Mouse (Mus musculus) right cerebral cortex, postnatal 25 days (tissue): Measurements from ENCODE around the gene Igf1r.

Experiments used
- DNase-seq: peaks from one replicate; pipeline ENCODE4 v3.0.0; 2022

Gene Igf1r

DNA sequence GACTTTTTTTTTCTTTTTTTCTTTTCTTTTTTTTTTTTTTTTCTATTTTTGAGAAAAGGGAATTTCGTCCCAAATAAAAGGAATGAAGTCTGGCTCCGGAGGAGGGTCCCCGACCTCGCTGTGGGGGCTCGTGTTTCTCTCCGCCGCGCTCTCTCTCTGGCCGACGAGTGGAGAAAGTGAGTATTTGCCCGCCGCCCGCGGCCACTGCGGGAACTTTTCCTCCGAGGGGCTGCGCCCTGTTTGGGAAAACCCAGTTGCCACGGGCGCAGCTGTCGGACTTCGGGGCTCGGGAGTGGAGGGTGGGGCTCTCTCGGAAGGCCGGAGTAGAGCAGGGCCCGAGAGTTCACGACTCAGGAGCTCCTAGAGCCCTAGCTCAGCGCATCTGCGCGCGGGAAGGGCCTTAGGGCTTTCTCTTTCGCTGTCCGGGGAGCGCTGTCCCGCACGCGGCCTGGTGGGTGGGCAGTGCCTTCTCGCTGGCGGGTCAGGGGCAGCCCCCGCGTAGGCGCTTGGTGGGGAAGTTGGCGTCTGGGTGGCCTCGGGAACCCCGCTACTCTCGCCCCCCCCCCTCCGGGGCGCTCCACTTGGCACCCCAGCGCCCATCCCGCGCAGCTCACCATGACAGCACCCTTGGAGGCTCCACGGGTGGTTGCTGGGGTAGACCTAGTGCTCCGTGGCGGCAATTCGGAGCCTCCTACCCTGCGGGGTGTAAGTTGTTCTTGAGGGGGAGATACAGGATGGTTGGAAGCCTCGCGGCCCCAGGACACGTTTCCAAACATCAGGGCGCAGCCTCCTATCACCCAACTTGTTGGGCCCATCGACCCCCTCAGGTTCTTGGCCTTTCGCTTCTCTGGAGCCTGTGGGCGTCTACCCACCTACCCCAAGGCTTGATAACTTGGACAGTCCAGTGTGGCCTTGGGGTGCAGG lies at the start of gene Igf1r:
Gene Igf1r (plus strand): TSS at position 51 of the 924 bp plus-strand sequence.
- DNase-seq, result peak; percentile 38

DNA sequence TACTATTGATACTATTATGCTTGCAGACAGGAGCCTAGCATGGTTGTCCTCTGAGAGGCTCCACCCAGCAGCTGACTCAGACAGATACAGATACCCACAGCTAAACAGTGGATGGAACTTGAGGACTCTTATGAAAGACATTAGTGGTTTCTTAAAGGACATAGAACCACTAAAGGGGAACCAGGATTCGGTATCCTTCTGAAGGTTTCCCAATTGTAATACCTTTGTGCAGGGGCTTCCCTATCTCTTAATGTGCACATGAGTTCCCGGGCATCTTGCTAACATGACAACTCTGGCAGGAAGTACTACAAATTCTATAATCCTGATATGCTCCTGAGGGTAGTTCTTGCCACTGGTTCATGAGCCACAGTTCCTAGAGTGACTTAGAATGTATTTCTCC lies 46.3 kb upstream of the Igf1r start:
- no peak for DNase-seq

DNA sequence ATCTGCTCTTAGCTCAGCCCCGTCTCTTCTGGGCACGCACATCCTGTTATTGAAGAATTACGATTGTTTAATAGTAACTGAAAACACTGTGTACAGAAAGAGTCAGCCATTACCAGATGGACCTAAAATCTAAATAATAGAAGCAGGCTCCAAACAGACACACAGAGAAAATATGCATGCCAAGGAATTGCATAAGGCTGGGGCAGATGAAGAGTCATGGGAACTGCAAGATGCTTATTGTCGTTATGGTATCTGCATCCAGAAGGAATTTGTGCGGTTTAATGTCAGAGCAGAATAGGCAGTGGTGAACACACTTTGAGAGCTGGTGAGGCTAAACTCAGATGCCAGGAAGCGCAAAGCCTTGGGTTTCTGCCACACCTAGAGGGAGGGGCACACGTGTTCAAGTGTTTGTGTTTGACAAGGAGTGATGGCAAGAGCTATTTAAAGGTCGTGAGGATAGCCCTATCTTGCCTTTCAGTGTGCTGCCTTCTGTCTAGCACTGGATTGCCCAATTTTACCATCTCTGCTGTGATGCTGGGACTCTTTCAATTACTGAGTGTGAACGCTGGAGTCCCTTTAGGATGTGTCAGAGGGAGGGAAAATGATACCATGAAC lies 44.7 kb upstream of the Igf1r start:
- DNase-seq, result no peak

DNA sequence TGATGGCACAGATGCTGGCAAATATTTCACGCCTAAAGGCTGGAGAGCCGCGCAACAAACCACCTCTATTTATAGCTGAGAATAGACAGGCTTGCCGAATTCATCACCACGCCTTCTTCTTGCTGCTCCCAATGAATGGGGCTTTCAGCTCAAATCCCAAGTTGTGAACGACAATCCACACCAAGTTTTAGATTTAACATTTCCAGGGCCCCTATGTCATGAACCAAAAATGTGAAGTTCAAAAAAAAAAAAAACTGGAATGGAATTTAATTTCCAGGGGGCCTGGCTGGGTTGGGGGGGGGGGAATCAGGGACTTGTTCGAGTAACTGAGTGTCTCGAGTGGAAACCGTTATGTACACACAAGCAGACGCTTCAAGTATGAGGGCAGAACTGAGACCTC lies 42.1 kb upstream of the Igf1r start:
- no peak for DNase-seq

DNA sequence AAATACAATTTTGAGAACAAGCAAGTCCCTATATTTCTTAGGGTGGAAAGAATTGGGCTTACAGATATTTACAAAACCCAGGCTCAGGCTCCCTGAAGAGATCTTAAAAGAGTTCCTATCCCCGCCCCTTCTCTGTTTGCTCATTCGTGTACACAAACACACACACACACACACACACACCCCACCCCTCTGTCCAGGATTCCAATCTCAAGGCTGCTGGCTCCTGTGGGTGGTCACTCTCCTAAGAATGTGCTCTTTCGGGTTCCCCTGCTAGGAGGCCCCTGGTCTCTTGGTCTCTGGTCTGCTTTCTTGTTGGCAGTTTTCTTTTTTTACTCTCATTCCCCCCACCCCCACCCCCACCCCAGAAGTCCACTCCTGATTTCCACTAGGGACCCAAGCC lies 41.7 kb upstream of the Igf1r start:
- DNase-seq, result no peak

DNA sequence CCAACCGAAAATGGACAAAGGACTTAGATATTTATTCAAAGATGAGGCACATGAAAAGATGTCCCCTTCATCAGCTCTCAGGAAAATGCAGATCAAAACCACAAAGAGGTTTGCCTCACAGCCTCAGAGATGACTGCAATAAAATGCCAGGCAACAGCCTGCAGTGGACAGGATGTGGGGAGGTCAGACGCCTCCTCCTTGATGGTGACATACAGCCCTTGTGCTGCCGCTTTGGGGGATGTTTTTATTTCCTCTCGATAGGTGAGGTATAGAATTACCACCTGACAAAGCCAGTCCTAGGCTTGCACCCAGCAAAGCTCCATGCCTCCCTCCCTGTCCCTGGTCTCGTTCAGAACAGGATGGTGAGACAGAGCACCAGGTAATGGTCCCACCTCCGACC lies 40.8 kb upstream of the Igf1r start:
- DNase-seq, result no peak

DNA sequence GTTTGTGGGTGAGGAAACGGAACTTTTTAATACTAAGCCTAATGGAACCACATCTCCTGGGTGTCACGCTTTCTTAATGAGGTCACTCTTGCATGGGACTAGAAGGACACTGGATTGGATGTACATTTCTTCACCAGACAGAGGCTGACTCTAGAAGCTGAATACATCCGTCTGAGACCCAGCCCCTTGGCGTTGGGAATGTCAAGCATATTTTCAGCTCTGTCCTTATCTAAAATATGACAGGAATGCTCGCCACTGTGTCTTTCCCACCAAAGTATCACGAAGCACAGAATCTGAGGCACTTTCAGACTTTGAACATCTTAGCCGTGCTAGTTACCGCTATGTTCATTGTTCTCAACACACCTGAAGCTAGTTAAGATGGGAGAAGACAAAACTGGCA lies 35.7 kb upstream of the Igf1r start:
- DNase-seq, result no peak

DNA sequence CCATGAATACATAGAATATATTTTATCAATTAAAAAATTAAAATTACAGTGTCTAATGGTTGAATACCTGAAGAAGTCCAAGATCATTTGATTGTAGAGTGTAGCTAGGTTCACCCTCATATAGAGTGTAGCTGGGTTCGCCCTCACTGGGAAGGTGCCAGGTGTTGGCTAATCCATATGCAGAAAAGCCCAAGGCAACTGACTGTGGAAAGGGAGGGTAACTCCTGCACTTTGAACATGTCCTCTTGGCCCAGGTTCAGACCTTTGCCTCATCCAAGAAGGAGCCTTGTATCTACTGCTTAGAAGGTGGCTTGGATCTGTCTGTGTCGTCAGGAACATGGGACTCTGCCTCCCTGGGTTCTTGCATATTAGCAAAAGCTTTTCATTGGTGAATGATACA lies 34.9 kb upstream of the Igf1r start:
- DNase-seq, result no peak

DNA sequence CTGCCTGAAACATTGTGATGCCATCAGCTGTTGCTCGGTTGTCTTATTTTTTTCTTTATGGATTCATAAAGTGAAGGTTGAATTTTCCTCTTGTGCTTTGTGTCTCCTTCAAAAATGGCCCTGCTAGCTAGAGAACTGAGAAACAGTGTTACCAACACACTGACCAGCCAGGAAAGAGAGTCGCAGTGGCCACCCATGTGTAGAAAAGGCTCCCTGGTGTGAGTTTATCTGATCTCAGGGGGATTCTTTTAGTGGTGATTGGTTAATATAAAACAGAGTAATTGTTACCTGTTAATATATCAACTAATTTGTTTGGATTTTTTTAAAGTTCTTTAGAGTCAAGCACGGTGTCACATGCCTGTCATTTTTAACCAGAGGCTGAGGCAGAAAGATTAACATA lies 33.2 kb upstream of the Igf1r start:
- no peak for DNase-seq

DNA sequence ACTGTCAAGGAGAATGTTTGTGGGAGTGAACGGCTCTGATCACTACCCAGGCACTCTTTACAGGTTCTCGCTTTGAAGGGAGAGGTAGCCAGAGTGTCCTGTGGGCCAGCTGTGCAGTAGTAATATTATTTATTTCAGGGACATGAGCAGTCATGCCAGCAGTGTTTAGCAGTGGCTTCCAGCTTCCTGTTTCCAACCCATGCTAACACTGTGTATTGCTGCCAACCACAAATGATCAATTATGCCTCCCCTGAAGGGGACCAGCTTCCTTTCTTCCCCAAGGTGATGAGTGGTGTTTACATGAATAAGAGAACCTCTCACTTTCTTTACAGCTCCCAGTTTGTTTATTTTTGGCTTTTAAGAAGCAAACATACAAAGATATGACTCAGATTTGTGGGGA lies 28.4 kb upstream of the Igf1r start:
- DNase-seq, result no peak

DNA sequence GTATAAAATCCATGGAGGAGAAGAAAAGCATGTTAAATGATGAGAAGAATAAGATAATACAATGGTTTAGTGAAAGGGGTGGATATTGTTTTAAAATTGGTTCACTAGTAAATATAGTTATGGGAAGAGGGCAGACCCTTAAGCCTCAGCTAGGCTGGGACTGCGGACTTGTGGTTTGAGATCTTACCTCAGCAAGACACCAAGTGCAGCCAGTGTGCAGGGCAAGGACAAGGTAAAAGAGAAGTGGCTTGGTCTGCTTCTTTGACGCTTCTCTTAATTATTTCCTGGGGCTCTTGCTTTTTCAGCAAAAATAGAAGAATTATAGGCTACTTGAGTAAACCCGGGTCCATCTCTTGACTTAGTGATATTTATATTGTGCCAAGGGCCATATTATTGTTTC lies 22.5 kb upstream of the Igf1r start:
- DNase-seq, result no peak

DNA sequence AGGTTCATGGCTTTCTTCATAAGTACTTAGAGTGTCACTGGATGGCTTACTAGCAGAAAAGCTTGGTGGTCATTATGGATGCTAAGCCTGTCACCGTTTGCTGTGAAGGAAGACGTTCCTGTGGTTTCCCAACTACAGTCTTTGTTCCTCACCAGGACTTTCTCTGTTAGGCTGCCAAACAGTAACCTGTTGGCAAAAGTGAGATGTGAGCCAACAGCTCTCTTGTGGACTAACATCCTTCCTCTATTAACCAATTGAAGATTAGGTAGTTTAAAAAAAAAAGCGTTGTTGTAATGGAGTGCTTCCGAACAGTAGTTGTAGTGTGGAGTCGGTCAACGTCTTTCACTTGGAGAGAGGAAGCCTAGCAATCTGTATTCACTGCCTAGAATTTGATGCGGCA lies 15.8 kb upstream of the Igf1r start:
- DNase-seq, result no peak

DNA sequence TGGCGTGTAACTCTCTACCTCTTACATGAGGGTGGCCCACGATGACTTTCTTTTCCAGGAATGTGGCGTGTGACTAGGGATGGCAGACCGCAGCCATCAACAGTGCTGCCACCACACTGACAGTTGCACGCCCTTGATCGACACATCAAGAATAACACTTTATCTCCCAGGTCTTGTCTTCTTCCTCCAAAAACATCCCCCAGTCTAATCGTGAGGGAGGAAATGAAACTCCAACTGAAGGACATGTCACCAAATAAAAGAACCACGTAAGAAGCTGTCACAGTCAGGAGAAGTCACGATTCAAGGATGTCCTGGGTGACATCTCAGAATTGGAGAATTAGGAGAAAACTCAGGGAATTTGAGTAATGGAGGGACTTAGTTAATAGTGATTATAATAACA lies 8.8 kb upstream of the Igf1r start:
- DNase-seq, result no peak

DNA sequence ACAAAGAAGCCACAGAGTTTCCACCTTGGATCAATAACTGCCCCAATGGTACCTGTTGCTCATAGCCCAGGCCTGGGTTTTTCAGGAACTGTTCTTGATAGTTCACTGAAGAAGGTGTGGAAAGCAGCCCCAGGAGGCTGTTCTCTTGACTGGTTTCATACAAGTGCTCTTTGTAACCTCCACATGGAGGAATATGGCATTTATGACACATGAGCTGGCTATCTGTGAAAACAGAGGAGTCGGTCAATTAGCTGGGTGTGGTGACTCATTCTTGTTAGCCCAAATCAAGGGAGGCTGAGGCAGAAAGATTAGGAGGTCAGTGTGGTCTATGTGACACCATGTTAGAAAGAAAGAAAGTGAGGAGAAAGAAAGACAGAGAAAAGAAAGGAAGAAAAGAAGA lies 5.7 kb upstream of the Igf1r start:
- no peak for DNase-seq

DNA sequence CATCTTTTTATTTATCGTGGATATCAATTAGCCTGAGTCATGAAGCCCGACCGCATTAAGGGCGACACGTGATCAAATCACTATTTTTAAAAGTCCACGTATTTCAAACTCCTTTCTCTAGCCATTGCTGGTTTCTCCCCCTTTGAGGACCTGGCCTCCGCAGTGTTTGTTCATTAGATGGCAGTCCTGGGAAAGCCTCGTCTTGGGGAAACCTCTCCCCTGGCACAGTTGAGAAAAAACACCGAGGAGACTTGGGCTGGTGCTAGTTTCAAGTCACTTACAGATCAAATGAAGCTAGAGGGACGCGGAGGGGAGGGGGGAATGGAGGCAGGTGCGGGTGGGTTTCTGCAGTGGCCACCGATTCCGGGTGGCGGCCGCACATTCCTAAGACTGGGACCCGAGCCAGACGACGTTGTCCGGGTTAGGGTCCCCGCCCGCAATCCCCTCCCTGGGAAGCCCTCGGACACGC lies 2.2 kb upstream of the Igf1r start:
- no peak for DNase-seq

DNA sequence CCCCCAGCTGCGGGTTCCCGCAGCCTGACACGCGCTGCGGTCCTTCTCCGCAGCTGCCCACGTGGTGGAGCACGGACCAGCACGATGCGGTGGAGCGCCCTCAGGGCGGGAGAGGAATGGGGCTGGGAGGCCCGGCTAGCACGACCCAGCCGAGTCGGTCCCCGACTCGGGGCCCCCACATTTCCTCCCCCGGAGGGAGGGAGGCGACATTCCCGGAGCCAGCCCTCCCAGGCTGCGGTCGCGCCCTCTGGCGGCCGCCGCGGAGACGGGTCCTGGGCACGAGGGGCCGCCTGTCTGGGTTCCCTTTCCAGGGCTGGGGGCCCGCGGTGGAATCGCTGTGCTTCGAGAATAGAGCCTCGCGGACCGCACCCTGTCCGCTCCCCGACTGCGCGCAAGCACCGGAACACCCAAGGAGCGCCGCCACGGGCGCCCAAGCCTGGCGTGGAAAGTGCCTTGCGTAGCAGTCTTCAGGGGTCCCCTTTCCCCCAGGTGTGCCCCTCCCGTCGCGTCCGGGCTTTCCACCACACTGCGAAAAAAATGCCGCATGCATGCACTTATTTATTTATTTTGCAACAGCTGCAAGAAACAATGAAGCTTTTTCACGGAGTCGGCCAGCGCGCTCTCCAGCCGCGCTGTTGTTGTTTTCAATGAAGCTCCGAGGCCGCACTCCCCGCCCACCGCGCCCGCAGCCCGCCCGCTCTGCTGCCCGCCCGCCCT lies 1.7 kb upstream of the Igf1r start:
- peak; percentile 90 for DNase-seq

DNA sequence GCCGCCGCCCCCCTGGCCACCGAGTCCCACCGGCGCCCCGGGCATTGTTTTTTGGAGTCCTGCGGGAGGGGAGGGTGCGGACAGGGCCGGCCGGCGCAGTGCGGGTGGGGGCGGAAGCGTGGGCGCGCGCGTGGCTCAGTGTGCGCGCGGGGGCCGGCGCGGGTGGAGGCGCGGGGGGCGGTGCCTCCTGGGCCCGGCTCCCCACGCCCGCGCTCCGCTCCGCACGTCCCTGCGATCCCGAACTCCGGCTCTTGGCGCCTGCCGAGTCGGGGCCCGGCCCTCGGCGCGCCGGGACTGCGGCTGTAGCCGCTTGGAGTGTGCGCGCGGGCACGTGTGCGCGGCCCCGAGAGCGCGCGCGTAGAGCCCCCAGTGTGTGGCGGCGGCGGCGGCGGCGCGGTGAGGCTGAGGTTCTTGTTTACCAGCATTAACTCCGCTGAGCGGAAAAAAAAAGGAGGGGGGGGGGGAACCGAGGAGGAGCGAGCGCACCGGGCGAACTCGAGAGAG lies 1.0 kb upstream of the Igf1r start:
- DNase-seq, result peak; percentile 96

DNA sequence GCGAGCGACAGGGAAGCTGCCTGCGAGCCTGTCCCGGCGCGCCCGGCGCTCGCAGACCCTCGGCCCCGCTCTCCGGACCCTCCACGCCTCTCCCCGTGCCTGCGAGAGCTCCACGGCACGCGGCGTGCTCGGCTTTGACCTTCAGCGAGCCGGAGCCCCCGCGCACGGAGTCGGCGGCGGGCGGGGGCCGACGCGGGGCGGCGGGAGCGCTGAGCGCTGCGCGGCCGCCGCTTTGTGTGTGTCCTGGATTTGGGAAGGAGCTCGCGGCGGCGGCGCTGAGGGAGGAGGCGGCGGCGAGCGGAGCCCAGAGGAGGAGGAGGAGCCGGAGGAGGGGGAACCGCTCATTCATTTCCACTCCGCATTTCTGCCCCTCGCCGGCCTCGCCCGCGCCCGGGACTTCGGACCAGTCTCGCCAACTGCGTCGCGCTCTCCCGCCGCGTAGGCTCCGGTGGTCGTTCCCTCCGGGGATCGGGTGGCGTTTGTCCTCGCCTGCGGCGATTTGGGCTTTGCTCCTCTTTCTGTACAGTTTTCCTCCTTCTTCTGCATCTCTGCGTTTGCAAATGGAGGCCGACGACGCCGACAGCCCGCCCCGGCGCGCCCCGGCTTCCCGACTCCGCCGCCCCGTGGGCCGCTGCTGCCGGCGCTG lies 468 bp upstream of the Igf1r start:
- peak; percentile 87 for DNase-seq

DNA sequence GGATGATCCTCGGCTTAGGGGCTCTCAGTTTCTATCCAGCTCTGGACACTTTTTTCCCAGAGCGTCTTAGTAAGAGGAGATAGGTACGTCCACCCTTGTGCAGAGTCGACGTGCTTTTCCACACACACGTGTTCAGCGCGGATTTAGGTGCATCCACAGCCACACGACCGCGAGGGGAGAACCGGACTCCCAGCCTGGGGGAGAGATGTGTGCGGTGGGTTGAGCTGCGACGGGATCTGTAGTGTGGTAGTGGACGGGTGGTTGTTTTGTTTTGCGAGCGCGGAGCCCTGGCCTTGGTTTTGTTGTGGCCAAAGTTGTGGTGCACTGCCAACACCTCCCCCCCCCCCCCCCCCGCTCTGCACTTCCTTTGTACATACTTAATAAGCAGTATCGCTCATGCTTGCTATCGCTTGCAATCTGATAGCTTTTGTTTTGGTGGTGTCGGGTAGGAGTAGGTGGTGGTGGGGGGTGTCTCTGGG lies 1.2 kb downstream of the Igf1r start:
- DNase-seq, result no peak

DNA sequence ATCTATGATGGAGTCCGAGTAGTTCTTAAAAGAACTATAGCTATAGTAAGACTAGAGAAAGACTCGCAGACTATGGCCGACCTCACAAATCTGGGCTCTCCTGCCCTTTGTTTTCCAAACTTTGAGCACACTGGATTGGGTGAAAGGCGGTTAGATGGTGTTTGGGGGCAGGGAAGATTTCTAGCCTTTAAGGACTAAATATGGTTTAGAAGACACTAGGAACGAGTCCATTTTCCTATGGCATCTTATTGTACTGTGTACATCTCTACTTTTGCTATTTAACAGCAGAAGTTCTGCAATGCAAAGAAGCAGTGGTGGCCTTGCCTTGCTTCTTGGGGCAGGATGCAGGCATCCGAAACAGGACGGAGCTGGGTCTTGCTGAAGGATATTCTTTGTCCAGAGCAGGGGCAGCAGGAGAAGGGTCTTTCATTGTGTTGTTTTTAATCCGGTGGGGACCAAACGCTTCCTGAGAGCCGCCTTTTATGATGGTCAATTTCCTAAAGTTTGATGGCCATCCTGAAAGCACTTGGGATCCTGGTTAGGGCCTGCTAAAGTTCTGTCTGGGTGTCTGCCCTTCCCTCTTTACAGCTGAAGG lies 2.1 kb downstream of the Igf1r start:
- DNase-seq, result no peak

DNA sequence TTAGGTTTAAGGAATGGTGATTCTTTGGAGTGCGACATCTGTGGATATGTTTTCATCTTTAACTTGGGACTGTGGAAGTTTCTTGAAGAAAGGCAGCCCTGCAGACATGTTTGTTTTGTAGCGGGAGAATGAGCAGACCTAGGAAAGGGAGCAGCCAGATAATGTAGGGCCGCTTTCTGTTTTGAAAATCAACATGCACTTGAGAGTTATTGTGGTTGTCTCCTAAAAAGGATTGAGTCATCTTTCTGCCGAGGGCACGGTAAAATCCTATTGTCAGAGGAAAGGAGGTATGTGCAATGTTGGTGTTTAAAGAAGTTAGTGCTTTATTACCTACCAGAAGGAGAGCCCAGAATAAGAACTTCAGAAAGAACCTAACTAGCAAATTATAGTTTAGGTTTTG lies 2.6 kb downstream of the Igf1r start:
- no peak for DNase-seq

DNA sequence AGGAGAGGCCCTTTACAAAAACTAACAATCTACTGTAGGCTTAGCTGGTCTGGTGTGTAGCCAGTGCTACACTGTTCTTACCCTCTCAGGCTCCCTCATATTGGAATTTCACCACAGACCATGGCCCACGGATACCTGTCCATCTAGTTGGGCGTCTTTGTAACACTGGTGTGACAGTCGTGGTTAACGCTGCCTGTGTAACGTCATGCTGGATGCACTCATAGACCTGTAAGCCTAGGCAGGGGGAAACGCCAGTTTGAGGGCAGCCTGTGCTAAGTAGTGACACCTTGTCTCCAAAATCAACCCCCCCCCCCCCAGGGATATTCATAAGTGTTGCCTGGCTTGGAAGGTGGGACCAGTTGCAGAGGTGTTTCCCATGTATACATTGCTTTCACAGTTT lies 4.7 kb downstream of the Igf1r start:
- DNase-seq, result no peak

DNA sequence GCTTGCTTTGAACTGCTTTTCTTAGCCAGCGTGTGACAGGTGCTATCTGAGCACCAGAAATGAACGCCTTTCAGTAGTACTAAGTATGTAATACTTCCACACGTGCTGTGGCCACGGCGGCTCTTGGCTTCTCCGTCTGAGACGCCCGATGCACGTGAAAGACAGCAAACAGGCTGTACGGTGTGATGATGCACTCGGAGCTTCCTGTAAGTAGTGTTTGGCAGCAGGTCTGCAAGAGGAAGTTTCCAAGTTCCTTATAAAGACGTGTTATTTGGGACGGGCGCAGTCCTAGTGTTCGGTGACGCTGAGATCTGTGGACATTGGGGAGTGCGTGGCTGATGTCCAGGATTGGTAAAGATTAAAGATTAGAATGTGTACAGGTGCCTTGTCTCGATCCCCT lies 5.4 kb downstream of the Igf1r start:
- no peak for DNase-seq
